In genomic region chr9:33080271-33080670, GRCm38 (mm10) we compare ENCODE assay signal across 15 mouse cellular contexts.
DNase-seq lines count a peak whose midpoint lies in the region; ATAC-seq and TF ChIP-seq lines count a peak whose summit lies in the region.
"Had no signal": no experiment of that assay in that cellular context is flagged by ENCODE, and none has a peak within 500 bp of the region (broad histone marks: within the 10 kb centered on the region; RNA-seq: fewer than 3 reads in every experiment).

No protein-coding gene starts in this region.

- DNase-seq in kidney, postnatal 0 days (ENCODE audit: low spot score), result peak; percentile 9
- peak; percentile 67 for DNase-seq in CD4-positive, CD25-positive, alpha-beta regulatory T cell, adult 2 months (ENCODE audit: low read depth, low spot score)
- DNase-seq in natural killer cell, adult 2 months (ENCODE audit: low spot score in 2 of 2), result peak; percentile 50 to 70
- no peak for DNase-seq in left cerebral cortex, adult 18-20 months (ENCODE audit: low spot score in 2 of 2)
- no peak for DNase-seq in adrenal gland, adult 8-10 months
- no peak for DNase-seq in cerebellum, adult 9-11 months
- DNase-seq: gastrocnemius, adult 2 months; liver; spleen, adult 18-20 months had no signal

- no peak for TF ChIP-seq CTCF in kidney, postnatal 0 days (IDR thresholded peaks at IDR 0.05; ENCODE audit: low read depth)

- no peak overlapping the region for H3K27ac ChIP-seq in kidney, postnatal 0 days
- no peak overlapping the region for H3K27ac ChIP-seq in kidney, embryonic 14.5 days (ENCODE audit: low read depth, low read length)
- H3K27ac ChIP-seq in embryonic facial prominence, embryonic 15.5 days (replicated peaks), result 0 out of 2 replicates have a peak overlapping the region, but pooled peaks have one; percentile 9
- H3K27ac ChIP-seq: forebrain, embryonic 13.5 days; gastrocnemius, adult 2 months; hindbrain, postnatal 0 days; midbrain, embryonic 12.5 days; stomach, postnatal 0 days had no signal

- H3K4me3 ChIP-seq in kidney, postnatal 0 days (replicated peaks; ENCODE audit: low read depth, low read length), result no peak overlapping the region
- no peak overlapping the region for H3K4me3 ChIP-seq in kidney, embryonic 14.5 days (ENCODE audit: low read length)
- H3K4me3 ChIP-seq in embryonic facial prominence, embryonic 15.5 days (replicated peaks), result no peak overlapping the region
- H3K4me3 ChIP-seq: forebrain, embryonic 13.5 days; gastrocnemius, adult 2 months; midbrain, embryonic 12.5 days had no signal

- 44% methylated on average over 3 of the region's 3 CpGs for WGBS in kidney, postnatal 0 days
- 59% methylated on average over 3 of the region's 3 CpGs for WGBS in kidney, embryonic 14.5 days
- WGBS in embryonic facial prominence, embryonic 15.5 days, result 56% methylated on average over 3 of the region's 3 CpGs

- no peaks in the 10 kb centered on the region; the same call in 1 of the 2 replicates for H3K4me1 ChIP-seq in kidney, postnatal 0 days (replicated peaks; ENCODE audit: insufficient read depth, low read length)
- no peaks in the 10 kb centered on the region for H3K4me1 ChIP-seq in kidney, embryonic 14.5 days (ENCODE audit: control insufficient read depth, insufficient read depth, low read length)
- peaks cover 6% of the 10 kb centered on the region; the same call in 1 of the 2 replicates for H3K4me1 ChIP-seq in embryonic facial prominence, embryonic 15.5 days
- H3K4me1 ChIP-seq: forebrain, embryonic 13.5 days; midbrain, embryonic 12.5 days had no signal

- H3K4me2 ChIP-seq in kidney, postnatal 0 days (ENCODE audit: low read length), result no peak overlapping the region
- no peak overlapping the region for H3K4me2 ChIP-seq in kidney, embryonic 14.5 days (replicated peaks; ENCODE audit: low read depth, low read length)
- H3K4me2 ChIP-seq in embryonic facial prominence, embryonic 15.5 days (replicated peaks), result no peak overlapping the region
- H3K4me2 ChIP-seq: forebrain, embryonic 13.5 days; midbrain, embryonic 12.5 days had no signal

- H3K9me3 ChIP-seq in kidney, postnatal 0 days (replicated peaks; ENCODE audit: low read length), result no peaks in the 10 kb centered on the region
- H3K9me3 ChIP-seq in kidney, embryonic 14.5 days (ENCODE audit: control insufficient read depth, low read length), result no peaks in the 10 kb centered on the region
- H3K9me3 ChIP-seq in embryonic facial prominence, embryonic 15.5 days (replicated peaks), result no peaks in the 10 kb centered on the region
- H3K9me3 ChIP-seq: forebrain, embryonic 13.5 days; midbrain, embryonic 12.5 days had no signal

- no peaks in the 10 kb centered on the region for H3K27me3 ChIP-seq in kidney, postnatal 0 days (ENCODE audit: insufficient read depth, low read length)
- no peaks in the 10 kb centered on the region for H3K27me3 ChIP-seq in kidney, embryonic 14.5 days (ENCODE audit: control insufficient read depth, insufficient read depth, low read length)
- no peaks in the 10 kb centered on the region for H3K27me3 ChIP-seq in embryonic facial prominence, embryonic 15.5 days
- H3K27me3 ChIP-seq: forebrain, embryonic 13.5 days; midbrain, embryonic 12.5 days had no signal

- ATAC-seq in kidney, postnatal 0 days (replicated peaks; ENCODE audit: low FRiP score, low read depth), result no peak
- ATAC-seq in kidney, embryonic 14.5 days (ENCODE audit: low FRiP score, low TSS enrichment), result no peak
- ATAC-seq in embryonic facial prominence, embryonic 15.5 days (ENCODE audit: insufficient number of reproducible peaks, low FRiP score, low TSS enrichment, low read depth), result no peak
- ATAC-seq: forebrain, embryonic 13.5 days had no signal

- no peaks in the 10 kb centered on the region for H3K36me3 ChIP-seq in kidney, postnatal 0 days (ENCODE audit: insufficient read depth, low read length)
- no peaks in the 10 kb centered on the region for H3K36me3 ChIP-seq in kidney, embryonic 14.5 days (ENCODE audit: control insufficient read depth, insufficient read depth, low read length)
- H3K36me3 ChIP-seq in embryonic facial prominence, embryonic 15.5 days, result no peaks in the 10 kb centered on the region
- H3K36me3 ChIP-seq: midbrain, embryonic 12.5 days had no signal

- H3K9ac ChIP-seq in kidney, postnatal 0 days (ENCODE audit: low read depth, low read length), result no peak overlapping the region
- H3K9ac ChIP-seq in kidney, embryonic 14.5 days (ENCODE audit: low read depth, low read length), result no peak overlapping the region
- no peak overlapping the region for H3K9ac ChIP-seq in embryonic facial prominence, embryonic 15.5 days
- H3K9ac ChIP-seq: forebrain, embryonic 13.5 days; midbrain, embryonic 12.5 days had no signal

Comparison
In these comparisons a context has a peak if more than half of its experiments do, and no peak if none do; other contexts are left out.
1. DNase-seq: peak in kidney, postnatal 0 days (single experiment), CD4-positive, CD25-positive, alpha-beta regulatory T cell, adult 2 months (single experiment) and natural killer cell, adult 2 months (2 of 2); none in left cerebral cortex, adult 18-20 months (0 of 2), adrenal gland, adult 8-10 months (single experiment) and cerebellum, adult 9-11 months (single experiment).